Mouse (Mus musculus) cerebellum, adult 8-10 months (tissue): ENCODE measurements around the gene Dip2c.

Experiments
- DNase-seq: peaks from one replicate; pipeline ENCODE4 v3.0.0; 2022

Gene Dip2c

DNA sequence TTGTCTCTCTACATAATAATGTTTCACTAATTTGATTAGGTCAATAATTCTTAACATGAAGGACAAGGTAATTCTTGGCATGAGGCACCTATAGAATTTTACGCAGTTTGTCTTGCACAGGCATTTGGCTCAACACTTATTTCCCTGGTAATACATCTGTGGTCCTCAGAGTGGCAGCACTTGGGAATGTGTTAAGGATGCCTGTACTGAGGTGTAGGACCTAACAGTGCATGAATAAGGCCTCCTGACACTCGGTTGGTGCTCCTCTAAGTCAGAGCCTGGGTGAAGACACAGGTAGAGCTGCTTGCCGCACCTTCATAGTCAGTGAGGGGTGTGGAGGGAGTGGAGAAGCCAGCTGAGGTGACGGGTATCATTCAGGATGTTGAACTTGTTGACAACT, 407.0 kb downstream of the Dip2c start:
- no peak for DNase-seq

DNA sequence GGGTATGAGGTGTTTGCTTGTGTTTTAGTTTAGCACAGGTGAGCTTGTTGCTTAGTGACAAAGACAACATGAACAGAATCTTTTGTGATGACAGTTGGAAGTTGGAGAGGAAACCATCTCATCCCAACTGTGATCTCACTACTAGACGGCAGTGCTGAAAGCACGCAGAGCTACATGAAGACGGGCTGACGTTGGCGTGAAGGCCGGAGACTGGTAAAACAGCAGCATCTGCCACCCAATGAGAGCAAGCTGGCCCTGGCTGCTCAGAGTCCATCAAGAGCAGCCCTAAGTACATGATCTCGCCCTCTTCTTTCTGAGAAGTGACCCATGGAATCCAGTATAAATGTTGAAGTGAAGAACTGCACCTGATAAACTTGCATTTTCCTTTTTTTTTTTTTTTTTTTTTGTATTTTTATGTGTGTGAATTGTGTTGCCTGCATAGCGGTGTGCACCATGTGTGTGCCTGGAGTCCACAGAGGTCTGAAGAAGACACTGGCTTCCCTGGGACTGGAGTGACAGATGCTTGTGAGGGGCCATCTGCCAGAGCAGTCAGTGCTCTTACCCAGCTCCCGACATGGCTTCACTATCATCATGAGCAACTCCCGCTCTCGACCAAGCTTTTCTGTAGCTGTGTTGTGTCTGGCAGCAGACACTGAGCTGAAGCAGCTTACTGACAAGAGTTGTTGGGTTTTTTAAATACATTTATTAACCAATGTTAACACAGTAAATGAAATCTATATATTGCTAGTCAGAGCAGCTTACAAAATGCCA, 408.0 kb downstream of the Dip2c start:
- peak; percentile 48 for DNase-seq

DNA sequence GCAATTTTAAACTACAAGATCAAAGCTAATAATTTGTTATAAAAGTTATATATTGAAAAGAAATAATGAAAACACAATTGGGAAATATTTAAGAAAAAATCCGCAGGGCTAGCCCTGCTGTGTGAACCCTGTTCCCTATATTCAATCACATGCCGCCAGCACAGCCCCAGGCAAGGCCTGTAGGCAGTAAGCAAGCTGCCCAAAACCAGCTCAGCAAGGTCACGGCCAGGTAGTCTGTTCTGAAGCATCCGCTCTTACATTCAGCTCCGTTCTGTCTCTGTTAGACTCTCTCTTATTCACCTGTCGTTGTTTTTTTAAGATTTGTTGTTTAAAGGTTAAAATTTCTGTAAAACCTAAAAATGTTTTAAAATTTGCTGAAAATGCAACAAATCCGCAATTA, 409.9 kb downstream of the Dip2c start:
- DNase-seq, result peak; percentile 30

DNA sequence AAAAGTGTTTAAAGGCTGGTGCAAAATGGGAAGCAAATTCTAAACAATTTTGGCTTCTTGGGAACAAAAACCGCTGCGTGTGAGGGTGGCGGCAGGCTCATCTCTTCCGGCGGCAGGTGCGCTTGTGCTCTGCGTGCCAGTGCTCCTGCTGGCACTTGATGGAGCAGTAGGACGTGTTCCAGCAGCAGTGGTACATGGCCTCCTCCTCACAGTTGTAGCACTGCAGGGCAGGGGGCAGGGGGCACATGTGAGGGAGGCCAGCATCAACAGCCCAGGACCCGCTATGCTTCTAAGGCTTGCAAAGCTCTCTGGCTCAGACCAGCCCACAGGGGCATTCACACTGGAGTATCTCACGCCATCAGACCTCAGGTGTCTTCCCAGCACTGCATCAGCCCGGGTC, 410.4 kb downstream of the Dip2c start:
- DNase-seq, result peak; percentile 56

DNA sequence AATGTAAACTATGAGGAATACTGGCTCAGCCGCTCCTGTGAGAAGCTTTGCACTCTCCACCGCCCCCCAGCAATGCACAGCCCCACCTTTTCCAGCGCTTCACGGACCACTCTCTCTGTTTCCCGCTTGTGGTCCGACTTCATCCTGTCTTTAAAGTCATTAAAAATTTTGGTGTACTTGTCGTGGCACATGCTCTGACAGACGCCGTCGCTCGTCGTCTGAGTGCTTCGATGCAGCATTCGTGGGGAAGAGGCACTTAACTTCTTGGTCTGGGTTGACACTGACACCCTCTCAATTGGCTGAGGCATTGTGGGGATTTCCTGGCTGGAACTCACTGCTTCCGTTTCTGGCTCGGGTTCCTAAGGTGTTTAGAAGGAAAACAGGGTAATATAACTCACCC, 413.0 kb downstream of the Dip2c start:
- no peak for DNase-seq

DNA sequence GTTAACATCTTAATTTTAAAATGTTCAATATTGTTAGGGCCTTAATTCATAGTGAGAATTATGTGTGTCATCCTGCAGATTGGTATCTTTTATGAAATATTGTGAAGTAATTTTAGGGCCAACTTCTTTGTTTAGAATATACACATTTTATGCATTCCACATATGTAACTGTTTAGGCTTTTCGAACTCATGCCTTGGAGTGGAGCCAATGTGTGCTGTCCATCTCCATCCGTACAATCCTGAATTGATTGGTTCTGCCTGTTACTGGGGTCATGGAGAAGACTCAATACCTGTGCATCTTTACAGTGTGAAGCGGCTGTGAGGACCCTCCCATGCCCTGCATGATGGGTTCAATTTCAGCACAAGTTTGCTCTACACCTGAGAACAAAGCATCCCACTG, 416.5 kb downstream of the Dip2c start:
- no peak for DNase-seq

DNA sequence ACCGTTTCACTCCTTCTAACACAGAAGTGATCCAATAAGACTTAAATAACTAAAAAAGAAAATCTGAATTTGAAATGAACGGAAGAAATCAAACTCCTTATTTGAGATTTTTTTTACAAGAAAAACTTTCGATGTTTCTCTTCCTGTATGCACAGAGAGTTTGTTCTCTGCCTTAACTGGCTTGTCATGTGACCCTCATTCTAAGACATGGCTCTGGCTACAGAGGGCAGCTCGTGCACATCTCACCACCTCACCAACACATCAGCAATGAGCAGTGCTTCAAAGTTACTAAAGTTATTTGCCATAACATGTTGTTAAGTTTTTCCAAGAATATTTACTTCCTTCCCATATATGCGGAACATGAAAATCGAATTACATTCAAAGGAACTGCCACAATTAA, 418.3 kb downstream of the Dip2c start:
- DNase-seq, result no peak

DNA sequence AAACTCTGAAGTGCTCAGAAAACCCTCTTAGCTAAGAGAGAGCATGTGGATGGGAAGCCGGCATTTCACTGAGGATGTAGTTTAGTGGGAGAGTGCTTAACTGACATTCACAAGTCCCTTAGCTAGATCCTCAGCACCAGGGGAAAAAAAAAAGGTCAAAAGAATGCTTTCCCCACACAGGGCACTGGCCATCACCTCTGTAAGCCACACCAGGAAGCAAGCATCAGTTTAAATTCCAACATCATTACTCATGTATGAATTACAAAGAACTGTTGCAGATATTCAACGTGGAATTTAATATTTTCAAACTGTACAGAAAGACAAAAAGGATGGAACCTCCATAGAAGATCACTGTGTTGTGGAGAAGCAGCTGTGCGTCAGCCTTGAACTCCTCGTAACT, 419.1 kb downstream of the Dip2c start:
- DNase-seq, result no peak

DNA sequence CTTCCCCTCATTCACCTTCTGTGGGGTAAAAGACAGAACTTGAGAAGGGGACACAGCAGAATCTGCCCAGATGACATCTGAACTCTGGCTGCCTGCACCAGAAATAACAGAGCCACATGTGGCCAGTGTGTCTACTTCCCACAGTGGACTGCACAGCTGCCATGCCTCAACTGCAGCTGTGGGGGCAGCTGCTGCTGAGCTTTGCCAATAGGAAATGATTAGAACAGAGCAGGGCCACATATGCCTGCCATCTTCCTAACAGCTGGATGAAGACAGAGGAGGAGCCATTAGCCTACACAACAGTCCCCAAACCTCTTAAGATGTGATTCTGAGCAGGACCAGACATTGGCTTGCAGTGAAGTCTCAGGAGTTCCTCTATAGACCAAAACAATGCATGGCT, 419.5 kb downstream of the Dip2c start:
- no peak for DNase-seq

DNA sequence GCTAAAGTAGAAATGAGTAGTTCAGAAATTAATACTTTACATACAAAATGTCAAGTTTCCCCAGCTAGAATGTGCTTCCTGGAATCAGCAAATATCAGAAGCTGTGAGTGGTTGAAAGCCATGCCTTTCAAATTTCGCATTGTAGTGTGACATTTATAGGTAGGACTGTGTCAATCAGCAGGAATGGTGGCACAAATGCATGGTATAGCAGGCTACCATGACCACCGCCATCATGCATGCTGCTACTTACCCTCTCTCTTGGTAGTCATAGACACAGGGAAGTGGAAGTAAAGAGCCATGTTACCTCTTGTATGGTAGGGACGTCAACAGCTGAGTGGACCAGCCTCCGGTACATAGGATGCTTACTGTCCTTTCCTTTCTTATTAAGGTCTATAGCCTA, 421.0 kb downstream of the Dip2c start:
- DNase-seq, result no peak

DNA sequence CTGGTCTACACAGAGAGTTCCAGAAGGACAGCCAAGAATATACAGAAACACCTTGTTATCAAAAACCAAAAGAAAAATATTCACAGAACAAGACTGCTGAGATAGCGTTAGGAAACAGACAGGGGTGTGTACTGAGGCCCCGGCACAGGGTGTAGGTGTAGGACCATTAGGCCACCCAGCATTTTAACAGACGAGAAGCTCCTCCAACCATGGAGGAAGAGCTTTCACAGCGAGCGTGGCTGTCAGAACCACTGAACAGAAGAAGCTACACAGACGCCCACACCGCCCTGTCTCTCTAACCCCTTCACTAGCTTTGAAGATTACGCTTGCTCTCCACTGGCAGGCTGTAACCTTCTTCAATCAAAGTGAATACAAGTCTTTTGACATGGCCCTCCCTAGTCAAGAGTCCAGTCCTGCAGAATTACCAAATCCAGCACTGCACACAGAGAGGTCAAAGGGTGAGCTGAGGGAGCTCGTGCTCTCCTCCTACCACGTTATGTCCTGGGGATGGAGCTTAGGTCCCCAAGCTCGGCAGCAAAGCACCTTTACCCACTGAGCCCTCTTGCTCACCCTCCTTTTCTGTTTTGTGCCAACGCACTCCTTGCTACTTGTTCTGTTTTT, 426.4 kb downstream of the Dip2c start:
- DNase-seq, result no peak

DNA sequence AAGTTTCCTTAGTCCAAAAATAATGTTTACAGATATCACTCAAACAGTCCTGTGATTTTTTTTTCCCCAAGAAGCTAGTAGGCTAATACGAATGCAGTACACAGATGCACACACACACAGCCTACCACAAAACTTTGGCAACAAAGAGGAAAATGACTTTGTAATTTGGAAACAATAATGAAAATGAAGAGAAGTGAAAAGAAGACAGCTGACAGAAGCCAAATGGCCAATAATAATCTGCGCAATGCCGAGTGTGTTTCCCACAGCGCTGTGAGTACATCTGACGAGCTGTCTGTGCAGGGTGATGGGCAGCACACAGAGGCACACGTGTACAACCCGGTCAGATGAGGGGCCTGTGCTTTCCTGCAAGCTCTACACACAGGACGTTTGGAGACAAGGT, 430.4 kb downstream of the Dip2c start:
- no peak for DNase-seq

DNA sequence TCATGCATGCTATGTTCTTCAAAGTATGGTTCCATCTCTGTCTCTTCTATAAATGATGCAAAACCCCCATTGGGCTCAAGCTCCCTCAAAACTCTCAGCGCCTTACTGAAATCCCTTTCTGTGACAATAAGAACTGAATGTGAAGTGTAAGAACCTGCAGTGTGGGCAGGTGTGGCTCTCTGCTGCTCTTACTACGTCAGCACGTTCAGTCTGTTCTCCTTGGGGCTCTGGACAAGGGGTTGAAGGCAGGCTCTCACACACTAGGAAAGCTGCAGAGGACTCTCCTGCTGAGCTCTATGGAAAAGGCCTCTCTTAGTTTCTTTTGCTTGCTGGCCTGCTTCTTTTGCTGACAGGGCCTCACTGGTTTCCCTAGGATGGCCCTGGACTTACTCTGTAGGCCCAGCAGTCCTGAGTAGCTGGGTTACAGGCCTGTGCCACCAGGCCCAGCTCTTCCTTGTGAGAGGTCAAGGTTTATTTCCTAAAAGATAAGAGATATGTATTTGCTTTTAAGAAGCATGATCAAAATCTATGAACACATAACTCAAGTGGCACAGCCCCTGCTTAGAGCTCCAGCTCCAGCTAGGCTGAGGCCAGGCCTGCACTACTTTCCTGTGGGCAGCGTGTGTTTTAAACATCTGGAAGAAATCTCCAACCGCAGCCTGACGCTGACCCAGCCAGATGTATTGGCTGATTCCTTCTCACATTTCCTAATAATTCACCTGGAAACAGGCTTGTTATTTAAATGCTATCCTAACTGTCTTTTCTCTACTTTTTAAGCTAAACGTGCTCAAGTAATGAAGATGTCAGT, 432.3 kb downstream of the Dip2c start:
- no peak for DNase-seq

DNA sequence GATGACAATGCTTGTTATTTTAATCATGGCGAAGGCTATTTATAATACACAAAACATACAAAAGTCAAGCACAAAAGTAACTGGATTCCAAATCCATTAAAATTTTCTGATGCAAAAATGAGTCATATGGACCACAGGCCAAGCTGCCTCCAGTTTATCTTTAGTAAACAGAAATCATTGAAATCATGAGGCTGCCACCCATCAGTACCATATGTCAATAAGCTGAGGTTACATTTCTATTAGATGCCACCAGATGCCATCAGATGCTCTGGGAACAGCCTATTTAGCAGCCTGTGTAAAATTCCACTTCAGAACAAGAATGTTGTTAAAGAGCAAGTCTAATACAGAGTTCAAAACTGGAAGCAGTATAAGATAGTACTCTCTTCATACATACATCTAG, 436.1 kb downstream of the Dip2c start:
- DNase-seq, result no peak

DNA sequence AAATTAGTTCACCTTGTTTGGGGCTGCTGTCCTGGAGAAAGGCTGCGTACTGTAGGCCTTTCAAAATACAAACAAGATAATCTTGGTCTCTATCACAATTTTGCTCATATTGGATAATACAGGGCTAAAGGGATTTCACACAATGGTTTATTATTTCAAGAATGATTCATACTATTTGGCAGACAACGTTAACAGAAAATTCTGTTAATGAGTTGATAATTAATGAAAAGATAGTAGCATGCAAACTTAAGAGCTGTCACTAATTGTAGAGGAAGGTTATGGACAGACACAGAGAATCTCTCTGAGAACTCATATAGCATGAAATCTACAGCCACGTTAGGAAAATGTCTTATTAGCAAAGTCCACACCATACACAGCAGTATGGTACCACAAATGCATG, 436.6 kb downstream of the Dip2c start:
- no peak for DNase-seq

DNA sequence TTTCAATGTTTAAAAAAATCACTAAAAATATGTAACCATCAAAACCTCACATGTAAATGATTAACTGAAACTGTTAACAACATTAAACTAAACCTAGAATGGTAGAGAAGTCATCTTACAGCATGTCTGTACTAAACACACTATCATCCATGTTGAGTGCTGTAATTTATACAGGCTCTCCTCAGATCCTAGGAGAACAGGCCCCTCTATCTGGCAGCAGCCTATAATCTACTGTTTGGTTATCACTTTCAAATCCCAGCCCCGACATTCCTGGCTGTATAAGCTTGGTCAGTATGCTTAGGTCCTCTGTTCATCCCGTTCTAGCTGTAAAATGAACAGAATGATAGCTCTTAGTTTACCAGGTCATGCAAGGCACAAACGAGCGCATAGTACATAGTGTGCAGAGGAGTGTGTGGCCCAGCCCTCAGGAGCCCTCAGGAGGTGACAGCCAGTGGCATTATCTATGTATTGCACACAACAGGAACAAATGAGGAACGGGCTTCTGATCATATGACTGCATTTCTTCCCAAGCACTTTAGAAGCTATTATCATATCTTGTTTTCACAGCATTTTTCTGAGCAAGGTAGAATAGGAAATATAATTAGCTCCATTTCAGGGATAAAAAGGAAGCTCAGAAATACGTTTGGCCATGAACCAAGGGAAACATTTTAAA, 437.3 kb downstream of the Dip2c start:
- DNase-seq, result no peak

DNA sequence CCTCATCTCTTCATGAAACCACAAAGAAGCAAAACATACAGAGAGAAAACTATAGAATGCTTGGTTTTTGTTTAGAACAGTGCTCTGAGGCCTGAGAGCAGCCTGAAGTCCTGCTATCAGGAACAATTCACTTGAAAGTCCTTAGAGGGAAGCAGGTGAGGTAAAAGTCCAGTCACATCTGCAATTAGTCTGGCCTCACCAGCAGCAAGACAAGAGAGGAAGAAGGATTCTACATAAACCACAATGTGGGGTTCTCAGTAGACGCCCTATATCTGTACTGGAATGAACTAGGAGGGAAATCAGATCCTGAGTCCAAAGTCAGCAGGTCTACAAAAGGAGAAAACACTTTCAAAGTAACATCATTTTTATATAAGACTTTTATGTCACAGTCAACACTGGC, 438.9 kb downstream of the Dip2c start:
- no peak for DNase-seq
